Mouse (Mus musculus) neural tube, embryonic 13.5 days (tissue): ENCODE data around the gene Cbx8. TPM values are rescaled to one million over a fixed set of nuclear protein-coding genes. Genes with fewer than 3 reads are reported as not detected.

Experiments used
- ATAC-seq: fragments of 200-750 bp; cut with Nextera tagmentation; 2 replicates; pipeline ENCODE4 v1.8.0; 2017; ENCODE audit warnings: low read depth, mild to moderate bottlenecking, moderate TSS enrichment, moderate library complexity
- H3K27ac ChIP-seq: fragments of 300-500 bp; sonication (generic); replicated peaks from 2 replicates; pipeline ENCODE4 v1.5.1; 2015; ENCODE audit warnings: moderate library complexity, mild to moderate bottlenecking, inconsistent platforms
- H3K27me3 ChIP-seq: fragments of 300-500 bp; sonication (generic); 2 replicates; pipeline ENCODE4 v1.6.1; 2015; ENCODE audit warnings: mild to moderate bottlenecking, inconsistent platforms
- H3K36me3 ChIP-seq: fragments of 300-500 bp; sonication (generic); 2 replicates; pipeline ENCODE4 v1.6.1; 2015; ENCODE audit warnings: mild to moderate bottlenecking, inconsistent platforms
- H3K4me1 ChIP-seq: fragments of 300-500 bp; sonication (generic); replicated peaks from 2 replicates; pipeline ENCODE4 v1.6.1; 2015; ENCODE audit warnings: inconsistent platforms
- H3K4me2 ChIP-seq: fragments of 300-500 bp; sonication (generic); 2 replicates; pipeline ENCODE4 v1.6.1; 2015; ENCODE audit warnings: inconsistent platforms, mild to moderate bottlenecking, moderate library complexity
- H3K4me3 ChIP-seq: fragments of 300-500 bp; sonication (generic); 2 replicates; pipeline ENCODE4 v1.5.1; 2015; ENCODE audit warnings: mild to moderate bottlenecking, inconsistent platforms
- H3K9ac ChIP-seq: fragments of 300-500 bp; sonication (generic); 2 replicates; pipeline ENCODE4 v1.6.1; 2015; ENCODE audit warnings: moderate library complexity, mild to moderate bottlenecking, inconsistent platforms
- H3K9me3 ChIP-seq: fragments of 300-500 bp; sonication (generic); 2 replicates; pipeline ENCODE4 v1.6.1; 2016; ENCODE audit warnings: inconsistent platforms
- WGBS: fragments of 180-500 bp; shearing (Covaris S2); methylation state at CpG from one replicate; pipeline ENCODE4 v1.1.7; 2015; 5-methylcytosine and 5-hydroxymethylcytosine counted together
- polyA plus RNA-seq: library from polyadenylated mRNA; unstranded; fragments of >200 nt; fragmentation: Nextera tagmentation; extraction: Ambion mirVana; gene quantifications from 2 replicates; pipeline ENCODE4 v1.2.1, GENCODE M21; 2015

Gene Cbx8
- polyA plus RNA-seq, 1 experiment from 2014 or later, result 8.5 TPM

GRCm38 (mm10) chr11:119035094-119035685, 5.6 kb downstream of the Cbx8 start:
- Histone ChIP-seq H3K27ac (no peak overlapping the region), H3K9me3 (no peaks in the 10 kb centered on the region), H3K27me3 (peaks cover 69% of the 10 kb centered on the region), H3K4me2 (peak overlapping the region; percentile 17; the same call in 1 of the 2 replicates), H3K9ac (0 out of 2 replicates have a peak overlapping the region, but pooled peaks have one; percentile 26), H3K4me1 (peaks cover 63% of the 10 kb centered on the region), H3K4me3 (peak overlapping the region; percentile 4; the same call in 1 of the 2 replicates), H3K36me3 (peaks cover 22% of the 10 kb centered on the region)
- no peak for ATAC-seq
- WGBS, result 2% methylated on average over 21 of the region's 21 CpGs

- Histone ChIP-seq H3K9me3 (no peaks in the 10 kb centered on the region), H3K36me3 (peaks cover 28% of the 10 kb centered on the region), H3K27me3 (peaks cover 67% of the 10 kb centered on the region), H3K4me1 (peaks cover 57% of the 10 kb centered on the region), H3K4me2 (peak overlapping the region; percentile 47), H3K27ac (no peak overlapping the region), H3K9ac (0 out of 2 replicates have a peak overlapping the region, but pooled peaks have one; percentile 26), H3K4me3 (peak overlapping the region; percentile 25)
- ATAC-seq, result no peak
- 4% methylated on average over 19 of the region's 19 CpGs for WGBS
Measured at GRCm38 (mm10) chr11:119034635-119035034, 6.1 kb downstream of the Cbx8 start.

GRCm38 (mm10) chr11:119033874-119034558, 6.8 kb downstream of the Cbx8 start:
- ATAC-seq, result peak; percentile 55; the same call in 1 of the 2 replicates
- WGBS, result 1% methylated on average over 26 of the region's 26 CpGs
- Histone ChIP-seq H3K27ac (no peak overlapping the region), H3K9me3 (no peaks in the 10 kb centered on the region), H3K27me3 (peaks cover 61% of the 10 kb centered on the region), H3K9ac (0 out of 2 replicates have a peak overlapping the region, but pooled peaks have one; percentile 28), H3K4me2 (peak overlapping the region; percentile 47), H3K4me1 (peaks cover 53% of the 10 kb centered on the region), H3K4me3 (peak overlapping the region; percentile 25), H3K36me3 (peaks cover 32% of the 10 kb centered on the region)

GRCm38 (mm10) chr11:119026203-119026602, 14.6 kb downstream of the Cbx8 start:
- Histone ChIP-seq H3K9me3 (no peaks in the 10 kb centered on the region), H3K4me1 (peaks cover 47% of the 10 kb centered on the region), H3K4me2 (peak overlapping the region; percentile 91), H3K4me3 (no peak overlapping the region), H3K27ac (no peak overlapping the region), H3K9ac (peak overlapping the region; percentile 95), H3K36me3 (peaks cover 52% of the 10 kb centered on the region), H3K27me3 (peaks cover 4% of the 10 kb centered on the region)
- no peak for ATAC-seq
- WGBS, result 58% methylated on average over 12 of the region's 12 CpGs

- peaks cover 46% of the 10 kb centered on the region for H3K4me1 ChIP-seq
- WGBS, result 3% methylated on average over 7 of the region's 7 CpGs
- H3K27ac ChIP-seq, result peak overlapping the region; percentile 93
- peaks cover 16% of the 10 kb centered on the region for H3K27me3 ChIP-seq
- H3K36me3 ChIP-seq, result peaks cover 34% of the 10 kb centered on the region
- peak overlapping the region; percentile 77 for H3K4me3 ChIP-seq
- peak overlapping the region; percentile 95 for H3K9ac ChIP-seq
- no peaks in the 10 kb centered on the region for H3K9me3 ChIP-seq
- ATAC-seq, result no peak
- H3K4me2 ChIP-seq, result peak overlapping the region; percentile 91
Measured at GRCm38 (mm10) chr11:119024260-119024659, 16.5 kb downstream of the Cbx8 start.

- Histone ChIP-seq H3K27ac (peak overlapping the region; percentile 93), H3K4me1 (peaks cover 45% of the 10 kb centered on the region), H3K9ac (peak overlapping the region; percentile 95), H3K36me3 (peaks cover 27% of the 10 kb centered on the region), H3K9me3 (no peaks in the 10 kb centered on the region), H3K4me2 (peak overlapping the region; percentile 91), H3K27me3 (peaks cover 16% of the 10 kb centered on the region), H3K4me3 (peak overlapping the region; percentile 77)
- WGBS, result 2% methylated on average over 15 of the region's 15 CpGs
- peak; percentile 6; the same call in 1 of the 2 replicates for ATAC-seq
Measured at GRCm38 (mm10) chr11:119023616-119023980, 17.2 kb downstream of the Cbx8 start.

- no peaks in the 10 kb centered on the region for H3K9me3 ChIP-seq
- peaks cover 16% of the 10 kb centered on the region for H3K27me3 ChIP-seq
- peak; percentile 89 for ATAC-seq
- H3K4me1 ChIP-seq, result peaks cover 45% of the 10 kb centered on the region
- H3K27ac ChIP-seq, result peak within 1 kb of the TSS; percentile 93
- H3K36me3 ChIP-seq, result peaks cover 22% of the 10 kb centered on the region
- peak within 1 kb of the TSS; percentile 91 for H3K4me2 ChIP-seq
- H3K9ac ChIP-seq, result peak within 1 kb of the TSS; percentile 95
- H3K4me3 ChIP-seq, result peak within 1 kb of the TSS; percentile 77
- under 1% methylated on average over 50 of the region's 99 CpGs for WGBS
Measured at GRCm38 (mm10) chr11:119022895-119023615, 17.7 kb downstream of the Cbx8 start, which contains the start of gene Cbx2. Gene Cbx2 (plus strand): TSS chr11:119022962.

- H3K9ac ChIP-seq, result peak overlapping the region; percentile 95
- H3K27me3 ChIP-seq, result peaks cover 16% of the 10 kb centered on the region
- H3K9me3 ChIP-seq, result no peaks in the 10 kb centered on the region
- ATAC-seq, result no peak
- H3K36me3 ChIP-seq, result peaks cover 14% of the 10 kb centered on the region
- 5% methylated on average over 42 of the region's 42 CpGs for WGBS
- peak overlapping the region; percentile 77 for H3K4me3 ChIP-seq
- H3K4me1 ChIP-seq, result peaks cover 45% of the 10 kb centered on the region
- peak overlapping the region; percentile 93 for H3K27ac ChIP-seq
- peak overlapping the region; percentile 91 for H3K4me2 ChIP-seq
Measured at GRCm38 (mm10) chr11:119022068-119022894, 18.5 kb downstream of the Cbx8 start.

- peaks cover 35% of the 10 kb centered on the region for H3K4me1 ChIP-seq
- H3K4me3 ChIP-seq, result no peak overlapping the region
- H3K36me3 ChIP-seq, result peaks cover 3% of the 10 kb centered on the region; the same call in 1 of the 2 replicates
- 89% methylated on average over 7 of the region's 7 CpGs for WGBS
- no peak overlapping the region for H3K9ac ChIP-seq
- no peak overlapping the region for H3K27ac ChIP-seq
- H3K27me3 ChIP-seq, result peaks cover 16% of the 10 kb centered on the region
- H3K4me2 ChIP-seq, result no peak overlapping the region
- no peaks in the 10 kb centered on the region for H3K9me3 ChIP-seq
- ATAC-seq, result no peak
Measured at GRCm38 (mm10) chr11:119021180-119021579, 19.6 kb downstream of the Cbx8 start.

- H3K4me3 ChIP-seq, result no peak overlapping the region
- H3K9me3 ChIP-seq, result no peaks in the 10 kb centered on the region
- H3K4me2 ChIP-seq, result no peak overlapping the region
- peaks cover 6% of the 10 kb centered on the region; the same call in 1 of the 2 replicates for H3K4me1 ChIP-seq
- WGBS, result 23% methylated on average over 7 of the region's 7 CpGs
- H3K27ac ChIP-seq, result no peak overlapping the region
- no peak overlapping the region for H3K9ac ChIP-seq
- no peaks in the 10 kb centered on the region for H3K36me3 ChIP-seq
- ATAC-seq, result no peak
- peaks cover 16% of the 10 kb centered on the region for H3K27me3 ChIP-seq
Measured at GRCm38 (mm10) chr11:119017506-119017905, 23.3 kb downstream of the Cbx8 start.

- H3K4me1 ChIP-seq, result no peaks in the 10 kb centered on the region
- H3K36me3 ChIP-seq, result no peaks in the 10 kb centered on the region
- H3K9ac ChIP-seq, result no peak overlapping the region
- no peak for ATAC-seq
- 84% methylated on average over 7 of the region's 7 CpGs for WGBS
- H3K4me3 ChIP-seq, result no peak overlapping the region
- no peak overlapping the region for H3K27ac ChIP-seq
- no peaks in the 10 kb centered on the region for H3K27me3 ChIP-seq
- no peaks in the 10 kb centered on the region for H3K9me3 ChIP-seq
- no peak overlapping the region for H3K4me2 ChIP-seq
Measured at GRCm38 (mm10) chr11:119014455-119014854, 26.3 kb downstream of the Cbx8 start.
